Mouse (Mus musculus): ENCODE measurements around the gene Ccdc22.
A peak's percentile ranks its signal among the peaks of the same experiment; 100 is the strongest.

Gene Ccdc22

DNA sequence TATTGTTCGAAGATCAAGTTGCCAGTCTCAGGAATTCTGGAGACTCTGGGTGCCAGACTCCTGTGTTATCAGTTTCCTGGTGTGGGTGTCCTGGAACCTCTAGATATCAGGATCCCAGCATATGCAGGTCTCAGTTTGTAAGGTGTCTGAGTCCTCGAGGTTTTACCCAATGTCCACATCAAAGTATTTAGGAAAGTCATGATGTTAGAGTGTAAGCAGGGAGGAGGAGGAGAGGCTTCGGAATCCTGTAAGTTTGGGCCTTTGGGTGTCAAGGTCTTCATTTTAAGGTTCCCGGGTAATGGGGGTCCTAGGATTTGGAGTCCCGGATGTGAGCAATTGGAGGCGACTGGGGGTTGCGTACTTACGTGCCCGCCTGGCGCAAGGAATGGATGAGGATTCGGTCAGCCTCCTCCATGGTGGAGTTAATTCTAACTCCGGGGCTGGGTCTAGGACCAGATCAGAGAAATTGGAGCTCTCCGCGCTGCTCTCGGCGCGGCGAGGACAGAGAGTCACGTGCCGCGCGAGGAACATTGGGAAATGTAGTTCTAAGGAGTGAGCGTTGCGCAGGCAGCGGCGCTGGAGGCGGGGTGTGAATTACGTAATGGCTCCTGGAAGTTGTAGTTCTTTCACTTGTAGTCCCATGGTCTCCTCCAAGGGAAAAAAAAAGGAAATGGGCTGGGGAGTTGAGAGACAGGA lies at the start of gene Ccdc22:
TSS of gene Ccdc22 (minus strand) at position 639 of the 696 bp plus-strand sequence.
- peak; percentile 83 for DNase-seq

- peak; percentile 90 for DNase-seq
These were observed 43.5 kb upstream of the Ccdc22 start for GRCm38 (mm10) chrX:7648671-7649304.

- peak; percentile 82 for DNase-seq
These were observed 40.0 kb upstream of the Ccdc22 start for GRCm38 (mm10) chrX:7645349-7645748.

GRCm38 (mm10) chrX:7640785-7641184 lies 35.5 kb upstream of the Ccdc22 start:
- peak; percentile 12 for DNase-seq

DNA sequence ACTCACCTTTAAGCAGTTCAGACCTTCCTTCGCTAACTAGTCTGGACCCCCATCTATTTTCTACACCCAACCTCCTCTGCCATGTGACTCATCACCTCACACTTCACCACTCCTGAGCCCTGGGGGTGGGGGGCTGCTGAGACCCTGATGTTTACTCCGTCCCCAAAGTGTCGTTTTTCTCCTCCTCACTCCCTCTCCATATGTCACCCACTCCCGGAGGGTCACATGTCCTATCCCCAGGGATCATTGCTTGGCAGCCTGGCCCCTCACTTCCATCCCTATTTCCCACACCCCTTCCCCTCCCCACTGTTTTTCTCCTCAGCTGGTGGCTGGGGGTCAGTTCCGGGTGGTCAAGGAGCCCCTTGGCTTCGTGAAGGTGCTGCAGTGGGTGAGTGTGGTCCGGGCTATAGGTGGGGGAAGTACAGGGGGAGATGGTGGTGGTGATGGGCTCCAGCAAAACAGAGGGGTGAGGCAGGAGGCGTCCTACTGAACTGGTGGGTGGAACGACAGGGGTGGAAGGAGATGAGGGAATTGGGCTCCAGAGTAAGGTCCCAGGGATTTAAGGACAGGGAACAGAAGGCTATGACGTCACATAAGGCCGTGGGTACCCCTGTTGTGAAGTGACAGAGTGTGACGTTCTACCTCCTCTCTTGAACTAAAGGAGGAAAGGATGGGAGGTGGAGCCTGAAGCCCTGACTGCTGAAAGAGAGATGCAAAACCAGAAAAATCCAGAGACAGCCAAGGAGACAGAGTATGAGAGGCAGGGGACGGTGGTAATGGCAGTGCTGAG lies 34.4 kb upstream of the Ccdc22 start:
- DNase-seq, result no peak

GRCm38 (mm10) chrX:7638401-7639091 lies 33.2 kb upstream of the Ccdc22 start, which contains the start of gene Syp:
TSS of gene Syp (plus strand) at chrX:7638471.
- peak; percentile 89 for DNase-seq

- no peak for DNase-seq
These were observed 29.8 kb upstream of the Ccdc22 start for GRCm38 (mm10) chrX:7635101-7635500.

DNA sequence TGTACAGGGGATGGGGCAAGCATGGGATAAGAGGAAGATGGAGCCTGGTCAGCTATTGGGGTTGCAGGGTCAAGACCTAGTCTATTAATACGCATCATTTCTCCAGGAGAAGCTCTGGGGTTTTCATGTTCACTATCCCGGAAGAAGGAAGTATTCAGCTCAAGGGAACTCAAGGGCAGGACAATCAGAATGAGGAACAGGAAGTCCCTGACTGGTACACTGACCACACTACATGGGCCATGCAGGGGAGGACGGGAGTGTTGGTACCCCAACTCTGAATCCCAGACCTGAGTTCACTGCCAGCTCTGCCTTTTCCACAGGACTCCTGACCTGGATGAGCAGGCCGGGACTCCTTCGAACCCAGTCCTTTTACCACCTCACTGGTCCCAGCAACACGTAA lies 27.2 kb upstream of the Ccdc22 start:
- DNase-seq, result no peak

GRCm38 (mm10) chrX:7617889-7618551 lies 12.7 kb upstream of the Ccdc22 start:
- DNase-seq, result no peak

DNA sequence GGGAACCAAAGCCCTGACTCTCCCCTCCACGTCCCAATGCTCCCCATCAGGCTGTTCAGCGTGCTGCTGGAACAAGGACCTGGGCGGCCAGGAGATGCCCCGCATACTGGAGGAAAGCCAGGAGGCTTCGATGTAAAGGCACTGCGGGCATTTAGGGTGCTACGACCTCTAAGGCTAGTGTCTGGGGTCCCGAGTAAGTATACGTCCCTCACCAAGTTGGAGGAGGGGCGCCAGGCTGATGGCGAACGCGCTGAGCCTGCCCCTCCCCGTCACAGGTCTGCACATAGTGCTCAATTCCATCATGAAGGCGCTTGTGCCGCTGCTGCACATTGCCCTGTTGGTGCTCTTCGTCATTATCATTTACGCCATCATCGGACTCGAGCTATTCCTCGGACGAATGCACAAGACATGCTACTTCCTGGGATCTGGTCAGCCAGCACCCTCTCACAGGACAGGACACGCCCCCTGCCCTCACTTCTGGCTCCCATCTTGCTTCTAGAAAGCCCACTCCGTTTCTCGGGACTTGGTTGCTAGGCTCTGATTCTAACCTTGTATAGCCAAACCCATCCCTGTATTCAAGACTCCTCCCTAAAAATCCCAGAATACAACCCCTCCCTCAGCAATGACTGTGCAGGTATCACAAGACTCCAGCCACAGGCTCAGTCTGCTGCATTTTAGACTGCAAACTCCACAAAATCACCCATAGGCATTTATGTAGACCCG lies 5.4 kb upstream of the Ccdc22 start:
- DNase-seq, result no peak

DNA sequence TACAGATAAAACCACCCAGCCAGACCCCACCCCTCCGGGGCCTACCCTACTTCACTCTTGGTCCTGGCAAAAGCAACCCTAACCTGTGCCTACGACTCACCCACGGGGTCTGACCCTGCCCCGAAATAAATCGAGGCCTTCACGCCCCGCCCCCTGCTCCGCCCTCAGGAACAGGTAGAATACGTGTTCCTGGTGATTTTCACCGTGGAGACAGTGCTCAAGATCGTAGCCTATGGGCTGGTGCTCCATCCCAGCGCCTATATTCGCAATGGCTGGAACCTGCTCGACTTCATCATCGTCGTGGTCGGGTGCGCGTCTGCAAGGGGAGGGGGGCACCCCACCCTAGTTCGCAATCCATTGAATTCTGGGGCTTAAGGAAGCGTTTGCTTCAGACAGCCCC lies 4.7 kb upstream of the Ccdc22 start:
- DNase-seq, result no peak

DNA sequence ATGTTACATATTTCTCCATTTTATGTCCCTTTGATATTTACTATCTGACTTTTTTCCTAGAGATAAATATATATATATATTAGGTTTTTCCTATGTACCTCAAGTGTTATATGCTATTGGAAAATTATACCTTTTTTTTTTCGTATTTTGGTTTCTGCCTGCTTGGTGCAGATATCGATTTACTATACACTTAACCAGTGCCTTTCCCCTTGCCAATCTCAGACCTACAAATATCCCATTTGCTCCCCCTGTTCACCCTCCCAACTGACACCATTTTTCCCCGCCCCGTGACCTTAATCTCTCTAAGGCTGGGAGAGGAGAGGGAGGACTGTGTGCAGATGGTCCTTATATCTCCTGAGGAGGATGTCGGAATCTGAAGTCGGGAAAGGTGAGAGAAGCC lies 1.5 kb upstream of the Ccdc22 start, which contains the start of gene Cacna1f:
TSS of gene Cacna1f (plus strand) at position 301 of the 400 bp plus-strand sequence.
- DNase-seq, result no peak

- no peak for DNase-seq
These were observed 241 bp upstream of the Ccdc22 start for GRCm38 (mm10) chrX:7605575-7605941.

DNA sequence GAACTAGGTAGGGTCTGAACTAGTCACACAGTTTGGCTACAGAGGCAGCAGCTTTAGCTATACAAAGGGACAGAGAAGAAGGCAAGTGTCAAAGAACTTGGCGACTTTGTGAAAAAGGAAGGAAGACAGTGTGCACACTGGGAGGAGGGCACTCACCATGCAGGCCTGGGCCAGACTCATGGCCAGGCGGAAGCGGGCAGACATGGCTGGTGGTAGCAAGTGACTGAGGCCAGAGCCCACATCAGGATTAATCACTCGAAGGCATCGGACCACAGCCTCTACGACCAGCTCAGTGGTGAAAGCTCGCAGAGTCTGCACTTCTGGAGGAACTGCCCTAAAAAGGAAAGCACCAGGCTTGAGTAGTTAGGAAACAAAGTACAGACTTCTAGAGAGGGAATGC lies 1.3 kb downstream of the Ccdc22 start:
- no peak for DNase-seq

DNA sequence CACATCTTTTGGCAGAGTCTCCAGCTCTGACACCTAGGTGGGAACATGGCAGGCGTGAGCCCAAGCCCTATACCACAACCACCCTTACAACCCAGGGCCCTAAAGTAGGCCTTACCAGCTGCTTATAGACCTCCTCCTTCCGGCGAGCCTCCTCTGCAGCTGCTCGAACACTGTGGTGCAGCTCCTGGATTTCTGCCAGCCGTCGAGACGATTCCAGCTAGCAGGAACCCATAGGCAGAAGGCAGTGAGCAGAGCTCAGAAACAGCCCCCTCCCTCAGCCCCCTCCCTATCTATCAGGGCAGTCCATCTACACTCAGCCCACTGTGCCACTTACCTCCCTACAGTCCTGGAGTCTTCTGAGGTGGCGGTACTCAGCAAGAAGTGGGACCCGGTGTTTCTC lies 9.9 kb downstream of the Ccdc22 start:
- no peak for DNase-seq

DNA sequence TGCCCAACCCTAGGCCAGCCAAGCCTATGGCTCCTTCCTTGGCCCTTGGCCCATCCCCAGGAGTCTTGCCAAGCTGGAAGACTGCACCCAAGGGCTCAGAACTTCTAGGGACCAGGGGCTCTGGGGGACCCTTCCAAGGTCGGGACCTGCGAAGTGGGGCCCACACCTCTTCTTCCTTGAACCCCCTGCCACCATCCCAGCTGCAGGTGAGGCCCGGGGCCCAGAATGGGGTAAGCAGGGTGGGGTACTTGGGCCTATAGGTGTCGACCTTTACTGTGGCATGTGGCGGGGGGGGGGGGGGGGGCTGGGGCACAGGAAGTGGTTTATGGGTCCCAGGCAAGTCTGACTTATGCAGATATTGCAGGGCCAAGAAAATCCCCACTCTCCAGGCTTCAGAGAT lies 19.0 kb downstream of the Ccdc22 start:
- no peak for DNase-seq

GRCm38 (mm10) chrX:7583881-7584280 lies 21.4 kb downstream of the Ccdc22 start:
- DNase-seq, result no peak

DNA sequence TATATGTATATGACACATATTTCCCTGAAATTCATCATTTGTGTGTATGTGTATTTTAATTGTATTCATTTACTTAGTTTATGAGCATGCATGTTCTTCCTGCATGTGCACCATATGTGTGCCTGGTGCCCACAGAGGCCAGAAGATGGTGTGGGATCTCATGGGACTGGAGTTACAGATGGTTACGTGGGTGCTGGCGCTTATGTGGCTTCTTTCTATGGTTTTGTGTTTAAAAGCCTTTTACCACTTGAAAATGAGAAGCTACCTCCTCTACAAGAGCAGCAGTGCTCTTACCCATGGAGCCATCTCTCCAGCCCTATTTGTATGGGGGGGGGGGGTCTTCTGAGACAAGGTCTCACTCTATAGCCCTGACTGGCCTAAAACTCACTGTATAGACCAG lies 24.2 kb downstream of the Ccdc22 start:
- no peak for DNase-seq

- DNase-seq, result no peak
These were observed 30.5 kb downstream of the Ccdc22 start for GRCm38 (mm10) chrX:7574885-7575231.

DNA sequence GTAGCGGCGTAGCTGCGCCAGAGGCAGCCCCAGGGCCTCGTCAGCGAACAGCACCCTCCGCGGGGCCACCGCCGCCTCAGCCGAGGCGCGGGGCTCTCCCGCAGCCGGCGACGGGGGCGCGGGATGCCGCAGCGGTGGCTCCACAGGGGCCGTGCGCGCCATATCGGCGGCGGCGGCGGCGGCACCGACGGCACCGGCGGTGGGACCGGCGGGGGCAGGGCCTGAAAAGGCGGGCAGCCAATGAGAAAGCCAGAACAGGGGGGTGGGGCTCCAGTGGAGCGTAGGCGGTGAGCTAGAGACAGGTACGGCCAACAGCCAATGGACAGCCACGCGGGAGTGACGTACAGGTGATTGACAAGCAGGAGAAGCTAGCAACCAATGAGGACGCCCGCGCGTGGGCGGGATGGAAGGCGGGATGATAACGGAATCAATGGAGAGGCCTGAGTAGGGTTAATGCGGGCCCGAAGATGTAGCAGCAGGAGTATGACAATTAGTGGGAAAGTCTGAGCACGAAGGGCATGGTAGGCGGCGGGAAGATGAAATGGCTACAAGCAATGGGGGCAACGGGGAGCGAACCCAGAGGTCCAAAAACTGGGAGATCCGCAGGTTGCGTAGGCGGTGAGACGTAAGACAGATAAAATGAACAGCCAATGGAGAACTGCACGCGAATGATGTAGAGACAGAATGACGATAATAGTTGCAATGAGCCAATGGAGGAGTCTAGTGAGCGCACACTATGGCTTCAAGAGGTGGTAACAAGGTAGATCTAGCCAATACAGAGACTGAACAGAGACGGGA lies 31.0 kb downstream of the Ccdc22 start, which contains the start of gene Ppp1r3f:
TSS of gene Ppp1r3f (minus strand) at position 197 of the 798 bp plus-strand sequence.
- DNase-seq, result peak; percentile 96

Data from liver (tissue).